18 mouse cellular contexts compared by ENCODE assay signal in the genomic region with DNA sequence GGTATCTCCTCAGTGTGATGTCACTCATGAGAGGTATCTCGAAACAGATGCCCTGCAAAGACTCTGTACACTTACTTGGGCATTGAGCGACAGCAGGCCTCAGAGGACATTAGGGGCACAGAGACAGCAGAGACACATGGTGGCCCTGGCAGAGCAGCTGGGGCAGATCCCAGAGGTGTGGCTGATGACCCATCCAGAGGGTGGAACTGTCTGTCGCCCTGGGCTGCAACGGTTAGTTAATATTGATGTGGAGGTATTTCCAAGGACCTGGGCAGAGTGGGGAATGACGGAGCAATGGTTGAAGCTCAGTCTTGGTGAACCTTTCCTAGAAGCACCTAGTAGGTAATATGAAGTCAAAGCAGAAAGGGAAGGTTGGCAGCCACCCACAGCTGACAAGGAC. TPM values are rescaled to one million over a fixed set of nuclear protein-coding genes. Genes with fewer than 3 reads are reported as not detected.
DNase-seq lines count a peak whose midpoint lies in the region; ATAC-seq lines count a peak whose summit lies in the region.
"Had no signal": no experiment of that assay in that cellular context is flagged by ENCODE, and none has a peak within 500 bp of the region (broad histone marks: within the 10 kb centered on the region; RNA-seq: fewer than 3 reads in every experiment).

No protein-coding gene starts in this region.

- H3K9me3 ChIP-seq in hindbrain, embryonic 12.5 days (replicated peaks) = no peaks in the 10 kb centered on the region
- H3K9me3 ChIP-seq in hindbrain, embryonic 14.5 days (ENCODE audit: control insufficient read depth, low read length) = no peaks in the 10 kb centered on the region
- H3K9me3 ChIP-seq in neural tube, embryonic 13.5 days = no peaks in the 10 kb centered on the region
- H3K9me3 ChIP-seq: embryonic facial prominence, embryonic 13.5 days; forebrain, embryonic 15.5 days; heart, embryonic 10.5 days; midbrain, embryonic 12.5 days; neural tube, embryonic 15.5 days had no signal

- no peaks in the 10 kb centered on the region for H3K36me3 ChIP-seq in hindbrain, embryonic 12.5 days
- H3K36me3 ChIP-seq in hindbrain, embryonic 14.5 days (replicated peaks; ENCODE audit: control insufficient read depth, insufficient read depth) = no peaks in the 10 kb centered on the region
- no peaks in the 10 kb centered on the region for H3K36me3 ChIP-seq in neural tube, embryonic 13.5 days
- H3K36me3 ChIP-seq: embryonic facial prominence, embryonic 13.5 days; forebrain, embryonic 15.5 days; heart, embryonic 10.5 days; midbrain, embryonic 12.5 days; neural tube, embryonic 15.5 days had no signal

- peaks cover 22% of the 10 kb centered on the region for H3K27me3 ChIP-seq in hindbrain, embryonic 12.5 days
- no peaks in the 10 kb centered on the region for H3K27me3 ChIP-seq in hindbrain, embryonic 14.5 days (ENCODE audit: control insufficient read depth, insufficient read depth, low read length)
- H3K27me3 ChIP-seq in neural tube, embryonic 13.5 days = peaks cover 27% of the 10 kb centered on the region
- H3K27me3 ChIP-seq: neural tube, embryonic 15.5 days had no signal

- no peak for DNase-seq in hindbrain, embryonic 14.5 days (ENCODE audit: low spot score)
- DNase-seq in neural tube, embryonic 10.5 days (ENCODE audit: extremely low spot score, low spot score) = no peak
- no peak for DNase-seq in thymus, postnatal 0 days (ENCODE audit: low spot score)

- peaks cover 7% of the 10 kb centered on the region; the same call in 1 of the 2 replicates for H3K4me1 ChIP-seq in hindbrain, embryonic 12.5 days
- no peaks in the 10 kb centered on the region for H3K4me1 ChIP-seq in hindbrain, embryonic 14.5 days (replicated peaks; ENCODE audit: control insufficient read depth, insufficient read depth, low read length)
- H3K4me1 ChIP-seq in neural tube, embryonic 13.5 days (replicated peaks) = peaks cover 8% of the 10 kb centered on the region

- ATAC-seq in hindbrain, embryonic 12.5 days (ENCODE audit: low FRiP score) = 0 out of 2 replicates have a peak, but pooled peaks have one; percentile 22
- ATAC-seq in hindbrain, embryonic 14.5 days (ENCODE audit: low FRiP score) = no peak
- 0 out of 2 replicates have a peak, but pooled peaks have one; percentile 36 for ATAC-seq in neural tube, embryonic 13.5 days (ENCODE audit: low read depth)
- 0 out of 2 replicates have a peak, but pooled peaks have one; percentile 9 for ATAC-seq in granulocyte monocyte progenitor cell, adult 5-6 weeks (replicated peaks; ENCODE audit: poor library complexity, severe bottlenecking)
- ATAC-seq: forebrain, embryonic 15.5 days had no signal

- H3K4me3 ChIP-seq in hindbrain, embryonic 12.5 days = no peak overlapping the region
- H3K4me3 ChIP-seq in hindbrain, embryonic 14.5 days (replicated peaks; ENCODE audit: low read length) = no peak overlapping the region
- H3K4me3 ChIP-seq in neural tube, embryonic 13.5 days = no peak overlapping the region
- H3K4me3 ChIP-seq: embryonic facial prominence, embryonic 13.5 days; erythroblast, embryonic 14.5 days; forebrain, embryonic 15.5 days; heart, embryonic 10.5 days; midbrain, embryonic 12.5 days; neural tube, embryonic 15.5 days had no signal

- 72% methylated on average over 5 of the region's 5 CpGs for WGBS in hindbrain, embryonic 12.5 days
- WGBS in hindbrain, embryonic 14.5 days = 73% methylated on average over 5 of the region's 5 CpGs
- 72% methylated on average over 5 of the region's 5 CpGs for WGBS in neural tube, embryonic 13.5 days

- H3K27ac ChIP-seq in hindbrain, embryonic 12.5 days = no peak overlapping the region
- no peak overlapping the region for H3K27ac ChIP-seq in hindbrain, embryonic 14.5 days
- H3K27ac ChIP-seq in neural tube, embryonic 13.5 days (replicated peaks) = no peak overlapping the region
- H3K27ac ChIP-seq: embryonic facial prominence, embryonic 13.5 days; forebrain, embryonic 15.5 days; heart, embryonic 10.5 days; liver, embryonic 14.5 days; midbrain, embryonic 12.5 days; neural tube, embryonic 15.5 days had no signal

- H3K4me2 ChIP-seq in hindbrain, embryonic 12.5 days (replicated peaks) = no peak overlapping the region
- no peak overlapping the region for H3K4me2 ChIP-seq in hindbrain, embryonic 14.5 days (replicated peaks)
- no peak overlapping the region for H3K4me2 ChIP-seq in neural tube, embryonic 13.5 days
- H3K4me2 ChIP-seq: embryonic facial prominence, embryonic 13.5 days; forebrain, embryonic 15.5 days; midbrain, embryonic 12.5 days; neural tube, embryonic 15.5 days had no signal

- no peak overlapping the region for H3K9ac ChIP-seq in hindbrain, embryonic 12.5 days
- no peak overlapping the region for H3K9ac ChIP-seq in hindbrain, embryonic 14.5 days
- H3K9ac ChIP-seq in neural tube, embryonic 13.5 days = no peak overlapping the region
- H3K9ac ChIP-seq: embryonic facial prominence, embryonic 13.5 days; forebrain, embryonic 15.5 days; liver, embryonic 14.5 days; midbrain, embryonic 12.5 days; neural tube, embryonic 15.5 days had no signal

RNA-seq across cellular contexts. Expression of a gene that starts 3.5 kb away (rescaled TPM):
- 0.75 and 0.91 TPM in 2 replicates for polyA plus RNA-seq in hindbrain, embryonic 12.5 days (2016; fragmentation: Nextera tagmentation; extraction: Ambion mirVana)
- polyA plus RNA-seq in hindbrain, embryonic 14.5 days (2014; fragmentation: Nextera tagmentation; extraction: Ambion mirVana) = 16.1 and 17.9 TPM in 2 replicates
- polyA plus RNA-seq in neural tube, embryonic 13.5 days (2015; fragmentation: Nextera tagmentation; extraction: Ambion mirVana) = 5.2 and 5.7 TPM in 2 replicates
- total RNA-seq in granulocyte monocyte progenitor cell, adult 5-6 weeks (2014; fragmentation: Nextera tagmentation) = 0.49 TPM in 1 of 2 replicates, not detected in the other
- total RNA-seq in granulocyte monocyte progenitor cell, adult 5-6 weeks (2017) = not detected in 2 replicates
- 1.3 and 1.6 TPM in 2 replicates for polyA plus RNA-seq in thymus, postnatal 0 days (2015; fragmentation: Nextera tagmentation; extraction: Ambion mirVana)
- total RNA-seq: adrenal gland, adult 18-20 months; adrenal gland, postnatal 25 days; heart, postnatal 36 days; megakaryocyte progenitor cell, adult 5-6 weeks had no signal
- polyA plus RNA-seq: erythroblast, embryonic 14.5 days; limb, embryonic 11.5 days had no signal

RNA-seq across cellular contexts. Expression of a gene that starts 13.0 kb away (rescaled TPM):
- polyA plus RNA-seq in hindbrain, embryonic 12.5 days (2016; fragmentation: Nextera tagmentation; extraction: Ambion mirVana) = 50.7 and 57.6 TPM in 2 replicates
- polyA plus RNA-seq in hindbrain, embryonic 14.5 days (2014; fragmentation: Nextera tagmentation; extraction: Ambion mirVana) = 46.0 and 50.4 TPM in 2 replicates
- polyA plus RNA-seq in neural tube, embryonic 13.5 days (2015; fragmentation: Nextera tagmentation; extraction: Ambion mirVana) = 47.8 and 51.1 TPM in 2 replicates
- total RNA-seq in granulocyte monocyte progenitor cell, adult 5-6 weeks (2014; fragmentation: Nextera tagmentation) = 45.9 and 48.0 TPM in 2 replicates
- 41.9 and 58.3 TPM in 2 replicates for total RNA-seq in granulocyte monocyte progenitor cell, adult 5-6 weeks (2017)
- 87.5 and 87.9 TPM in 2 replicates for polyA plus RNA-seq in thymus, postnatal 0 days (2015; fragmentation: Nextera tagmentation; extraction: Ambion mirVana)

RNA-seq across cellular contexts. Expression of a gene that starts 48.4 kb away (rescaled TPM):
- 34.1 TPM in 2 replicates for polyA plus RNA-seq in hindbrain, embryonic 12.5 days (2016; fragmentation: Nextera tagmentation; extraction: Ambion mirVana)
- 44.3 and 44.5 TPM in 2 replicates for polyA plus RNA-seq in hindbrain, embryonic 14.5 days (2014; fragmentation: Nextera tagmentation; extraction: Ambion mirVana)
- 39.2 and 40.5 TPM in 2 replicates for polyA plus RNA-seq in neural tube, embryonic 13.5 days (2015; fragmentation: Nextera tagmentation; extraction: Ambion mirVana)
- not detected in 2 replicates for total RNA-seq in granulocyte monocyte progenitor cell, adult 5-6 weeks (2014; fragmentation: Nextera tagmentation)
- not detected in 2 replicates for total RNA-seq in granulocyte monocyte progenitor cell, adult 5-6 weeks (2017)
- 3.1 and 3.6 TPM in 2 replicates for polyA plus RNA-seq in thymus, postnatal 0 days (2015; fragmentation: Nextera tagmentation; extraction: Ambion mirVana)
- total RNA-seq: megakaryocyte progenitor cell, adult 5-6 weeks had no signal
- polyA plus RNA-seq: erythroblast, embryonic 14.5 days had no signal
